Mouse (Mus musculus) liver, embryonic 14.5 days (tissue): ENCODE results near the gene Slit1.

Experiments
- CTCF ChIP-seq: IDR thresholded peaks from 2 replicates; pipeline ENCODE4 v1.5.1; 2016; ENCODE audit warnings: antibody characterized with exemption, low read depth, control low read depth
- EP300 ChIP-seq: IDR thresholded peaks from 2 replicates; pipeline ENCODE4 v1.6.1; 2016; ENCODE audit warnings: antibody characterized with exemption, low read depth

- TF ChIP-seq EP300 (no peak), CTCF (no peak)
Measured at GRCm38 (mm10) chr19:41716233-41717218, 26.9 kb downstream of the Slit1 start.
